Mouse (Mus musculus) small intestine, adult 2 months (tissue): Measurements from ENCODE around the gene Unc5a. TPM values are rescaled to one million over a fixed set of nuclear protein-coding genes. Genes with fewer than 3 reads are reported as not detected.

ENCODE experiments used
- H3K27ac ChIP-seq: fragments of 200-500 bp; 2 replicates; pipeline ENCODE4 v1.5.1; 2012; ENCODE audit warnings: low read depth, low read length, control low read depth, inconsistent platforms; ENCODE audit not compliant: insufficient read depth
- H3K27me3 ChIP-seq: fragments of 200-500 bp; 2 replicates; pipeline ENCODE4 v1.6.1; 2012; ENCODE audit warnings: mild to moderate bottlenecking, moderate library complexity, low read length, inconsistent platforms; ENCODE audit not compliant: control insufficient read depth, insufficient read depth
- H3K36me3 ChIP-seq: fragments of 200-500 bp; 2 replicates; pipeline ENCODE4 v1.6.1; 2012; ENCODE audit warnings: mild to moderate bottlenecking, low read length, control low read depth, inconsistent platforms; ENCODE audit not compliant: control insufficient read depth, insufficient read depth
- H3K4me1 ChIP-seq: fragments of 200-500 bp; 2 replicates; pipeline ENCODE4 v1.6.1; 2012; ENCODE audit warnings: low read length, inconsistent platforms, mixed read lengths; ENCODE audit not compliant: control insufficient read depth, insufficient read depth, insufficient read length
- H3K4me3 ChIP-seq: fragments of 200-500 bp; 2 replicates; pipeline ENCODE4 v1.5.1; 2012; ENCODE audit warnings: low read depth, mild to moderate bottlenecking, control low read depth, inconsistent platforms, low read length, moderate library complexity
- CTCF ChIP-seq: fragments of 200-500 bp; IDR thresholded peaks from 2 replicates; pipeline ENCODE4 v1.5.1; 2012; ENCODE audit warnings: low read depth, mild to moderate bottlenecking, control low read depth, inconsistent platforms, low read length, moderate library complexity, mixed read lengths; ENCODE audit not compliant: insufficient replicate concordance, insufficient read length; ENCODE audit errors: extremely low read depth
- POLR2A ChIP-seq: fragments of 200-500 bp; IDR thresholded peaks from 2 replicates; pipeline ENCODE4 v1.6.1; 2012; ENCODE audit warnings: low read depth, mild to moderate bottlenecking, control low read depth, inconsistent platforms, low read length, moderate library complexity
- WGBS: fragments of 180-500 bp; shearing (Covaris S2); methylation state at CpG from one replicate; pipeline ENCODE4 v1.1.7; 2018; 5-methylcytosine and 5-hydroxymethylcytosine counted together
- polyA plus RNA-seq: library from polyadenylated mRNA; depleted of rRNA; stranded (reverse); fragments of >200 nt; gene quantifications from 2 replicates; pipeline ENCODE4 v1.2.3, GENCODE M21; 2012

The Unc5a gene
- polyA plus RNA-seq, 1 experiment, result 4.4 TPM

GRCm38 (mm10) chr13:54955695-54956471 is 6.7 kb downstream of the Unc5a start:
- TF ChIP-seq POLR2A, result no peak
- no peak for TF ChIP-seq CTCF
- WGBS, result 2% methylated on average over 61 of the region's 61 CpGs
- H3K27me3 ChIP-seq, result peaks cover 12% of the 10 kb centered on the region
- H3K27ac ChIP-seq, result no peak overlapping the region
- peak overlapping the region; percentile 63 for H3K4me3 ChIP-seq
- H3K4me1 ChIP-seq, result peaks cover 3% of the 10 kb centered on the region; the same call in 1 of the 2 replicates
- H3K36me3 ChIP-seq, result no peaks in the 10 kb centered on the region

GRCm38 (mm10) chr13:54957281-54957680 is 8.1 kb downstream of the Unc5a start:
- 67% methylated on average over 7 of the region's 7 CpGs for WGBS
- TF ChIP-seq POLR2A (no peak), CTCF (no peak)

GRCm38 (mm10) chr13:54959059-54959701 is 10.0 kb downstream of the Unc5a start:
- Histone ChIP-seq H3K27me3 (peaks cover 12% of the 10 kb centered on the region), H3K4me3 (no peak overlapping the region), H3K4me1 (peaks cover 3% of the 10 kb centered on the region; the same call in 1 of the 2 replicates), H3K27ac (no peak overlapping the region), H3K36me3 (no peaks in the 10 kb centered on the region)
- WGBS, result 64% methylated on average over 15 of the region's 15 CpGs
- TF ChIP-seq CTCF (no peak), POLR2A (no peak)

More at GRCm38 (mm10) chr13:54957281-54957680, 8.1 kb downstream of the Unc5a start:
- H3K27me3 ChIP-seq, result peaks cover 12% of the 10 kb centered on the region
- H3K4me3 ChIP-seq, result no peak overlapping the region
- no peaks in the 10 kb centered on the region for H3K36me3 ChIP-seq
- no peak overlapping the region for H3K27ac ChIP-seq
- peaks cover 3% of the 10 kb centered on the region; the same call in 1 of the 2 replicates for H3K4me1 ChIP-seq

GRCm38 (mm10) chr13:54959842-54960241 is 10.6 kb downstream of the Unc5a start:
- Histone ChIP-seq H3K36me3 (no peaks in the 10 kb centered on the region), H3K4me1 (peaks cover 3% of the 10 kb centered on the region; the same call in 1 of the 2 replicates), H3K27ac (no peak overlapping the region), H3K27me3 (peaks cover 12% of the 10 kb centered on the region), H3K4me3 (no peak overlapping the region)
- TF ChIP-seq POLR2A (no peak), CTCF (no peak)
- WGBS, result 54% methylated on average over 6 of the region's 6 CpGs

GRCm38 (mm10) chr13:54960491-54960890 is 11.3 kb downstream of the Unc5a start:
- Histone ChIP-seq H3K4me3 (no peak overlapping the region), H3K27me3 (peaks cover 11% of the 10 kb centered on the region), H3K36me3 (no peaks in the 10 kb centered on the region), H3K4me1 (peaks cover 3% of the 10 kb centered on the region; the same call in 1 of the 2 replicates), H3K27ac (no peak overlapping the region)
- TF ChIP-seq CTCF, result no peak
- no peak for TF ChIP-seq POLR2A
- WGBS, result 47% methylated on average over 3 of the region's 3 CpGs

DNA sequence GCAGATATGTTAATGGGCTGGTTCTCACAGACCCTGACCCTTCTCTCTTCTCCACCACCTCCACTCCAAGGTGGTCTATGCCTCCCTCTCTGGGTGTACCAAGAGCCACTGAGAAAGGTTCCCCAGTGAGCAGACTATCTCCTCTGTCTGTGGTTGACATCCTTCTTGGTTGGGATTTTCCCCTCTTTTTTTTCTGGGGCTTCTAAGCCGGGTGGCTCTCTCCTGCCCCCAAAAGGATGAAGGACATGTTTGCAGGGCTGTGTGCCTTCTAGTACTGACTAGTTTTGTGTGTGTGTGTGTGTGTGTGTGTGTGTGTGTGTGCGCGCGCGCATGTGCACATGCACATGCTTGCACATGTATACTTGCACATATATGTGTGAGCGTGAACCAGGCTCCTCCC is 16.0 kb downstream of the Unc5a start:
- Histone ChIP-seq H3K27ac (no peak overlapping the region), H3K27me3 (no peaks in the 10 kb centered on the region), H3K36me3 (no peaks in the 10 kb centered on the region), H3K4me3 (no peak overlapping the region), H3K4me1 (no peaks in the 10 kb centered on the region)
- TF ChIP-seq POLR2A (no peak), CTCF (no peak)
- WGBS, result 86% methylated on average over 6 of the region's 6 CpGs

- H3K36me3 ChIP-seq, result no peaks in the 10 kb centered on the region
- WGBS, result 78% methylated on average over 11 of the region's 11 CpGs
- no peak overlapping the region for H3K4me3 ChIP-seq
- no peak for TF ChIP-seq CTCF
- no peak for TF ChIP-seq POLR2A
- no peaks in the 10 kb centered on the region for H3K4me1 ChIP-seq
- H3K27me3 ChIP-seq, result no peaks in the 10 kb centered on the region
- H3K27ac ChIP-seq, result no peak overlapping the region
Observed at GRCm38 (mm10) chr13:54967501-54967900, 18.3 kb downstream of the Unc5a start.
